Mouse (Mus musculus): ENCODE data around the gene Yipf1. TPM values are rescaled to one million over a fixed set of nuclear protein-coding genes. Genes with fewer than 3 reads are reported as not detected.

The Yipf1 gene
- polyA plus RNA-seq, 1 experiment from 2014 or later: 33.6 TPM

DNA sequence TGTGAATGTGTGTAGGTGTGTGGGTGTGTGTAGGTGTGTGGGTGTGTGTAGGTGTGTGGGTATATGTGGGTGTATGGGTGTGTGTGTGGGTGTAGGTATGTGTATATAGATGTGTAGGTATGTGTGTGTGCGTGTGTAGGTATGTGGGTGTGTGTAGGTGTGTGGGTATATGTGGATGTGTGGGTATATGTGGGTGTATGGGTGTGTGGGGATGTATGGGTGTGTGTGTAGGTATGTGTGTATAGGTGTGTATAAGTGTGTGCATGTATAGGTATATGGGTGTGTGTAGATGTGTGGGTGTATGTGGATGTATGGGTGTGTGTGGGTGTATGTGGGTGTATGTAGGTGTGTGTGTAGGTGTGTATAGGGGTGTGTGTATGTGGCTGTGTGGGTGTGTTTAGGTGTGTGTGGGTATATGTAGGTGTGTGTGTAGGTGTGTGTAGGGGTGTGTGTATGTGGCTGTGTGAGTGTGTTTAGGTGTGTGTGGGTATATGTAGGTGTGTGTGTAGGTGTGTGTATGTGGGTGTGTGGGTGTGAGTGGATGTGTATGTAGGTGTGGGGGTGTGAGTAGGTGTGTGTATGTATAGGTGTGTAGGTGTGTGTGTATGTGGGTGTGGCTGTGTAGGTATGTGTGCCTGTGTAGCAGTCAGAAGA lies 13.1 kb upstream of the Yipf1 start:
- no peaks in the 10 kb centered on the region for H3K36me3 ChIP-seq (ENCODE audit: inconsistent target)
- WGBS (ENCODE audit: missing documents): 93% methylated on average over 1 of the region's 1 CpGs
- no peak overlapping the region for H3K27ac ChIP-seq
- no peaks in the 10 kb centered on the region for H3K79me2 ChIP-seq (ENCODE audit: inconsistent target)
- H3K4me3 ChIP-seq (ENCODE audit: inconsistent target): no peak overlapping the region

GRCm38 (mm10) chr4:107302221-107302620 lies 11.9 kb upstream of the Yipf1 start:
- Histone ChIP-seq H3K36me3 (ENCODE audit: inconsistent target) (no peaks in the 10 kb centered on the region), H3K79me2 (ENCODE audit: inconsistent target) (no peaks in the 10 kb centered on the region), H3K4me3 (ENCODE audit: inconsistent target) (no peak overlapping the region), H3K27ac (no peak overlapping the region)
- WGBS (ENCODE audit: missing documents): 85% methylated on average over 9 of the region's 9 CpGs

DNA sequence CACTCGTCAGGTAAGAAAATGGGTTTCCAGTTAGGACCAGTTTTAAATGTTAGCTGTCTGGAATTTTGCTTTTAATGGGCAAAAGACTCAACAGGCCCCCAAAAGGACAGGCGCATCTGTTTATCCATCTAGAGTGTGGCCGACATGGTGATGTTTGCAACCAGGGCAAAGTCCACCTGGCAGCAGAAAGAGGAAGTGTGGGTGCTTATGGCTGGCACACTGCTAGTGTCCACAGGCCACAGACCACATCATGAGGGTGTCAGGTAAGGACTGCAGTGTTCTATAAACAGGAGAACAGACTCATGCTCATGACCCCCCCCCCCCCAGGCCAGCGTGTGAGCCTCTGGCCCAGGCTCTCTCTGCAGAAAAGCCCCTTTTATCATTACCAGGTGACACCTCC lies 11.3 kb upstream of the Yipf1 start:
- H3K79me2 ChIP-seq (ENCODE audit: inconsistent target): no peaks in the 10 kb centered on the region
- no peak overlapping the region for H3K27ac ChIP-seq
- WGBS (ENCODE audit: missing documents): 57% methylated on average over 4 of the region's 4 CpGs
- H3K4me3 ChIP-seq (ENCODE audit: inconsistent target): no peak overlapping the region
- no peaks in the 10 kb centered on the region for H3K36me3 ChIP-seq (ENCODE audit: inconsistent target)

GRCm38 (mm10) chr4:107303531-107303930 lies 10.6 kb upstream of the Yipf1 start:
- no peak overlapping the region for H3K4me3 ChIP-seq (ENCODE audit: inconsistent target)
- H3K36me3 ChIP-seq (ENCODE audit: inconsistent target): no peaks in the 10 kb centered on the region
- no peak overlapping the region for H3K27ac ChIP-seq
- WGBS (ENCODE audit: missing documents): 89% methylated on average over 3 of the region's 3 CpGs
- no peaks in the 10 kb centered on the region for H3K79me2 ChIP-seq (ENCODE audit: inconsistent target)

- H3K36me3 ChIP-seq (ENCODE audit: inconsistent target): no peaks in the 10 kb centered on the region
- WGBS (ENCODE audit: missing documents): 77% methylated on average over 6 of the region's 6 CpGs
Observed at GRCm38 (mm10) chr4:107306966-107307365, 7.2 kb upstream of the Yipf1 start, which contains the start of gene Dio1. Dio1 (minus strand) TSS chr4:107307169.

DNA sequence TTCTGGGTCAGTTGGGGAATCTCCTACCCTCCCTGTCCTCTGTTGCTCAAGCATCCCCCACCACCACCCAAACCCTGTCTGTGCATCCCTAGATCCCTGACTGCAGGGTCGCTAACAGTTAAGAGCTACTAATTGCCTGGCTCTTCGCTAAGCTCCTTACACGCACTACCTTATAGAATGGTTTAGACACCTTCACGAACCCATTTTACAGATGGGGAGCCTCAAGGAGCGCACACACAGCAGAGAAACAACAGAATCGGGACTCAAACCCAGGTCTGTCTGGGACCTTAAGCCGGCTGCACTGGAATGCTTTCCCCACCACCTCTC lies 279 bp downstream of the Yipf1 start:
- H3K4me3 ChIP-seq (ENCODE audit: inconsistent target): peak overlapping the region; percentile 87
- peaks cover 8% of the 10 kb centered on the region; the same call in 1 of the 2 replicates for H3K79me2 ChIP-seq (ENCODE audit: inconsistent target)
- WGBS (ENCODE audit: missing documents): 11% methylated on average over 7 of the region's 7 CpGs
- peak overlapping the region; percentile 37 for H3K27ac ChIP-seq
- H3K36me3 ChIP-seq (ENCODE audit: inconsistent target): peaks cover 34% of the 10 kb centered on the region

More at GRCm38 (mm10) chr4:107306966-107307365, 7.2 kb upstream of the Yipf1 start, which contains the start of gene Dio1:
- Histone ChIP-seq H3K79me2 (ENCODE audit: inconsistent target) (no peaks in the 10 kb centered on the region), H3K4me3 (ENCODE audit: inconsistent target) (no peak within 1 kb of the TSS), H3K27ac (no peak within 1 kb of the TSS)

DNA sequence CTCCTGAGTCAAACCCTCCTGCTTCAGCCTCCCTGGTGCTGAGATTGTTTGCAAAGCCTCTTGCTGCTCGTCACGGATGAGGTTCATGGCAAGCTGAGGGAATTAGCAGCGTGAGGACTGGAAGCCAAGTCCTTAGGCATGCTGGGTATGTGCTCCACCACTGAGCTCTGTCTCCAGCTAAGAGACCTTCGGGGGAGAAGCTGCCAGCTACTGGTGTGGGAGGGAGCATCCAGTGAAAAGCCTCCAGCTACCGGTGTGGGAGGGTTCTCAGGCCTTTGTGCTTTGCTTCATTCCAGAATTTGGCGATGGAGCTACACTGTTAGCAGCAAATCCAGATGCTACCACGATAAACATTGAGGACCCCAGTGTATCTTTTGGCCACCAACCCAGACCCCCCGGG lies 4.5 kb downstream of the Yipf1 start:
- Histone ChIP-seq H3K36me3 (ENCODE audit: inconsistent target) (peaks cover 67% of the 10 kb centered on the region), H3K27ac (no peak overlapping the region), H3K79me2 (ENCODE audit: inconsistent target) (peaks cover 8% of the 10 kb centered on the region; the same call in 1 of the 2 replicates), H3K4me3 (ENCODE audit: inconsistent target) (no peak overlapping the region)
- WGBS (ENCODE audit: missing documents): 93% methylated on average over 8 of the region's 8 CpGs

GRCm38 (mm10) chr4:107321041-107321440 lies 6.9 kb downstream of the Yipf1 start:
- whole genome bisulfite sequencing (ENCODE audit: missing documents): 90% methylated on average over 2 of the region's 2 CpGs
- Histone ChIP-seq H3K27ac (no peak overlapping the region), H3K79me2 (ENCODE audit: inconsistent target) (no peaks in the 10 kb centered on the region; the same call in 1 of the 2 replicates), H3K4me3 (ENCODE audit: inconsistent target) (no peak overlapping the region), H3K36me3 (ENCODE audit: inconsistent target) (peaks cover 78% of the 10 kb centered on the region)

- Histone ChIP-seq H3K27ac (no peak overlapping the region), H3K79me2 (ENCODE audit: inconsistent target) (no peaks in the 10 kb centered on the region), H3K36me3 (ENCODE audit: inconsistent target) (peaks cover 63% of the 10 kb centered on the region), H3K4me3 (ENCODE audit: inconsistent target) (no peak overlapping the region)
- 86% methylated on average over 2 of the region's 2 CpGs for WGBS (ENCODE audit: missing documents)
Observed at GRCm38 (mm10) chr4:107323113-107323512, 8.9 kb downstream of the Yipf1 start.

- Histone ChIP-seq H3K36me3 (ENCODE audit: inconsistent target) (peaks cover 26% of the 10 kb centered on the region; the same call in 1 of the 2 replicates), H3K4me3 (ENCODE audit: inconsistent target) (no peak overlapping the region), H3K27ac (no peak overlapping the region), H3K79me2 (ENCODE audit: inconsistent target) (no peaks in the 10 kb centered on the region)
- 100% methylated on average over 7 of the region's 8 CpGs for WGBS (ENCODE audit: missing documents)
Observed at GRCm38 (mm10) chr4:107328530-107328929, 14.4 kb downstream of the Yipf1 start.

- H3K4me3 ChIP-seq (ENCODE audit: inconsistent target): no peak overlapping the region
- WGBS (ENCODE audit: missing documents): 96% methylated on average over 4 of the region's 4 CpGs
- peaks cover 8% of the 10 kb centered on the region; the same call in 1 of the 2 replicates for H3K36me3 ChIP-seq (ENCODE audit: inconsistent target)
- H3K27ac ChIP-seq: no peak overlapping the region
- H3K79me2 ChIP-seq (ENCODE audit: inconsistent target): no peaks in the 10 kb centered on the region
Observed at GRCm38 (mm10) chr4:107333514-107333913, 19.4 kb downstream of the Yipf1 start.

GRCm38 (mm10) chr4:107336356-107336755 lies 22.2 kb downstream of the Yipf1 start:
- 93% methylated on average over 8 of the region's 8 CpGs for WGBS (ENCODE audit: missing documents)
- H3K4me3 ChIP-seq (ENCODE audit: inconsistent target): no peak overlapping the region
- H3K36me3 ChIP-seq (ENCODE audit: inconsistent target): no peaks in the 10 kb centered on the region; the same call in 1 of the 2 replicates
- H3K27ac ChIP-seq: no peak overlapping the region
- no peaks in the 10 kb centered on the region for H3K79me2 ChIP-seq (ENCODE audit: inconsistent target)

- WGBS (ENCODE audit: missing documents): 83% methylated on average over 5 of the region's 5 CpGs
- no peak overlapping the region for H3K27ac ChIP-seq
- H3K79me2 ChIP-seq (ENCODE audit: inconsistent target): no peaks in the 10 kb centered on the region
- peaks cover 4% of the 10 kb centered on the region for H3K36me3 ChIP-seq (ENCODE audit: inconsistent target)
- H3K4me3 ChIP-seq (ENCODE audit: inconsistent target): no peak overlapping the region
Observed at GRCm38 (mm10) chr4:107337455-107337854, 23.3 kb downstream of the Yipf1 start.

DNA sequence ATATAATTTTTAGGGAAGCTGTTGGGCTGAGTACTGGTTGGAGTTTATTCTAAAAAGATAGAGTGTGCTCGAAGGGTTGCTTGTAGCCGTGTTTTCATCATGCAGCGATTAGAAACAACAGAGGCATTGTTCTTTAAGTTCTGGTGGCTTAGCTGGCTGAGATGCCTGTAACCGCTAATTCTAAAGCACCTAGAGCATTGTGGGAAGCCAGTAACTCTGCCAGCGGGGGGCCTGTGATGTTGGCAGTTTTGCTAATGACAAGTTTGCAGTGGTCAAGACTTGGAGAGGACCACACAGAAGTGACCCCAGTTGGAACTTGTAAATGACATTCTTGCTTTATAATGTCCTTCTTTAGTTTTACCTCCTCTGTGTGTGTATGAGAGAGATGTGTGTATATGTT lies 27.2 kb downstream of the Yipf1 start:
- Histone ChIP-seq H3K79me2 (ENCODE audit: inconsistent target) (no peaks in the 10 kb centered on the region), H3K36me3 (ENCODE audit: inconsistent target) (peaks cover 23% of the 10 kb centered on the region), H3K4me3 (ENCODE audit: inconsistent target) (no peak overlapping the region), H3K27ac (no peak overlapping the region)
- 100% methylated on average over 5 of the region's 5 CpGs for WGBS (ENCODE audit: missing documents)

GRCm38 (mm10) chr4:107344612-107345011 lies 30.4 kb downstream of the Yipf1 start:
- WGBS (ENCODE audit: missing documents): 96% methylated on average over 7 of the region's 7 CpGs
- no peaks in the 10 kb centered on the region for H3K79me2 ChIP-seq (ENCODE audit: inconsistent target)
- peaks cover 29% of the 10 kb centered on the region for H3K36me3 ChIP-seq (ENCODE audit: inconsistent target)
- no peak overlapping the region for H3K27ac ChIP-seq
- no peak overlapping the region for H3K4me3 ChIP-seq (ENCODE audit: inconsistent target)

GRCm38 (mm10) chr4:107347221-107347620 lies 33.1 kb downstream of the Yipf1 start:
- Histone ChIP-seq H3K27ac (no peak overlapping the region), H3K4me3 (ENCODE audit: inconsistent target) (no peak overlapping the region), H3K36me3 (ENCODE audit: inconsistent target) (peaks cover 46% of the 10 kb centered on the region), H3K79me2 (ENCODE audit: inconsistent target) (no peaks in the 10 kb centered on the region)
- WGBS (ENCODE audit: missing documents): 89% methylated on average over 6 of the region's 6 CpGs

Data from macrophage (primary cell).